ENCODE assay signal across 9 mouse cellular contexts in genomic region chr1:75360112-75361031, GRCm38 (mm10). TPM values are rescaled to one million over a fixed set of nuclear protein-coding genes. Genes with fewer than 3 reads are reported as not detected.
DNase-seq lines count a peak whose midpoint lies in the region; ATAC-seq and TF ChIP-seq lines count a peak whose summit lies in the region.
"Had no signal": no experiment of that assay in that cellular context is flagged by ENCODE, and none has a peak within 500 bp of the region (broad histone marks: within the 10 kb centered on the region; RNA-seq: fewer than 3 reads in every experiment).

Des (plus strand) TSS chr1:75360329.

- H3K27ac ChIP-seq in forebrain, postnatal 0 days (ENCODE audit: low read depth, low read length), result no peak within 1 kb of the TSS
- H3K27ac ChIP-seq in hindbrain, embryonic 10.5 days, result peak within 1 kb of the TSS; percentile 56
- H3K27ac ChIP-seq in liver, embryonic 11.5 days (ENCODE audit: low read depth, low read length), result no peak within 1 kb of the TSS; the same call in 1 of the 2 replicates
- H3K27ac ChIP-seq in neural tube, embryonic 11.5 days (ENCODE audit: low read depth, low read length), result no peak within 1 kb of the TSS

- WGBS in forebrain, postnatal 0 days, result 5% methylated on average over 80 of the region's 80 CpGs
- WGBS in hindbrain, embryonic 10.5 days, result 2% methylated on average over 80 of the region's 80 CpGs
- 3% methylated on average over 80 of the region's 80 CpGs for WGBS in liver, embryonic 11.5 days
- WGBS in neural tube, embryonic 11.5 days, result 2% methylated on average over 79 of the region's 80 CpGs

- no peaks in the 10 kb centered on the region for H3K9me3 ChIP-seq in forebrain, postnatal 0 days (ENCODE audit: low read length)
- H3K9me3 ChIP-seq in hindbrain, embryonic 10.5 days, result no peaks in the 10 kb centered on the region
- no peaks in the 10 kb centered on the region for H3K9me3 ChIP-seq in liver, embryonic 11.5 days (ENCODE audit: control insufficient read depth, low read length)
- no peaks in the 10 kb centered on the region for H3K9me3 ChIP-seq in neural tube, embryonic 11.5 days (ENCODE audit: control insufficient read depth, low read length)

- peak within 1 kb of the TSS; percentile 17; the same call in 1 of the 2 replicates for H3K4me3 ChIP-seq in forebrain, postnatal 0 days (ENCODE audit: low read depth, low read length)
- peak within 1 kb of the TSS; percentile 49 for H3K4me3 ChIP-seq in hindbrain, embryonic 10.5 days
- H3K4me3 ChIP-seq in liver, embryonic 11.5 days (ENCODE audit: low read depth, low read length), result peak within 1 kb of the TSS; percentile 45
- peak within 1 kb of the TSS; percentile 25 for H3K4me3 ChIP-seq in neural tube, embryonic 11.5 days (ENCODE audit: low read depth, low read length)

- peak; percentile 24 for DNase-seq in thymus, postnatal 4 days
- no peak for DNase-seq in thymus, postnatal 36 days
- DNase-seq in forebrain, postnatal 0 days, result no peak
- DNase-seq in hindbrain, embryonic 10.5 days (ENCODE audit: low spot score), result peak; percentile 44
- DNase-seq in liver, embryonic 11.5 days (ENCODE audit: low spot score), result peak; percentile 54
- DNase-seq in neural tube, embryonic 11.5 days (ENCODE audit: low spot score), result peak; percentile 52
- no peak for DNase-seq in adipocyte (ENCODE audit: low spot score)
- no peak for DNase-seq in layer of hippocampus, adult 9-10 months (ENCODE audit: low spot score)

- TF ChIP-seq CTCF in forebrain, postnatal 0 days (IDR thresholded peaks at IDR 0.05; ENCODE audit: low read depth), result no peak

- ATAC-seq in forebrain, postnatal 0 days, result no peak
- ATAC-seq in liver, embryonic 11.5 days (replicated peaks; ENCODE audit: low FRiP score), result 0 out of 2 replicates have a peak, but pooled peaks have one; percentile 26
- ATAC-seq in neural tube, embryonic 11.5 days (ENCODE audit: insufficient read depth, low FRiP score, low TSS enrichment), result no peak

- H3K9ac ChIP-seq in forebrain, postnatal 0 days, result no peak within 1 kb of the TSS
- 0 out of 2 replicates have a peak within 1 kb of the TSS, but pooled peaks have one; percentile 26 for H3K9ac ChIP-seq in liver, embryonic 11.5 days (ENCODE audit: low read depth, low read length)
- H3K9ac ChIP-seq in neural tube, embryonic 11.5 days (ENCODE audit: low read length), result no peak within 1 kb of the TSS

- peak within 1 kb of the TSS; percentile 37 for H3K4me2 ChIP-seq in forebrain, postnatal 0 days (ENCODE audit: low read depth)
- H3K4me2 ChIP-seq in liver, embryonic 11.5 days, result peak within 1 kb of the TSS; percentile 64
- H3K4me2 ChIP-seq in neural tube, embryonic 11.5 days (ENCODE audit: low read depth), result peak within 1 kb of the TSS; percentile 54

- H3K27me3 ChIP-seq in forebrain, postnatal 0 days (ENCODE audit: insufficient read depth, low read length), result peaks cover 32% of the 10 kb centered on the region
- H3K27me3 ChIP-seq in hindbrain, embryonic 10.5 days (ENCODE audit: insufficient read depth, poor library complexity, severe bottlenecking), result peaks cover 74% of the 10 kb centered on the region
- peaks cover 46% of the 10 kb centered on the region for H3K27me3 ChIP-seq in liver, embryonic 11.5 days (replicated peaks; ENCODE audit: control insufficient read depth, insufficient read depth, low read length)
- peaks cover 31% of the 10 kb centered on the region for H3K27me3 ChIP-seq in neural tube, embryonic 11.5 days (ENCODE audit: control insufficient read depth, insufficient read depth, low read length)

- peaks cover under 1% of the 10 kb centered on the region; the same call in 1 of the 2 replicates for H3K4me1 ChIP-seq in forebrain, postnatal 0 days (ENCODE audit: insufficient read depth)
- peaks cover 27% of the 10 kb centered on the region for H3K4me1 ChIP-seq in hindbrain, embryonic 10.5 days (replicated peaks)
- no peaks in the 10 kb centered on the region; the same call in 1 of the 2 replicates for H3K4me1 ChIP-seq in liver, embryonic 11.5 days (replicated peaks; ENCODE audit: control insufficient read depth, insufficient read depth, low read length)
- H3K4me1 ChIP-seq in neural tube, embryonic 11.5 days (ENCODE audit: control insufficient read depth, insufficient read depth, low read length), result no peaks in the 10 kb centered on the region

- no peaks in the 10 kb centered on the region for H3K36me3 ChIP-seq in forebrain, postnatal 0 days (ENCODE audit: insufficient read depth)
- H3K36me3 ChIP-seq in hindbrain, embryonic 10.5 days, result no peaks in the 10 kb centered on the region
- no peaks in the 10 kb centered on the region for H3K36me3 ChIP-seq in liver, embryonic 11.5 days (ENCODE audit: control insufficient read depth, insufficient read depth, low read length)
- no peaks in the 10 kb centered on the region for H3K36me3 ChIP-seq in neural tube, embryonic 11.5 days (ENCODE audit: control insufficient read depth, insufficient read depth, low read length)

RNA-seq across cellular contexts. Expression of gene Des, which starts in this region (rescaled TPM):
- 1.0 and 1.4 TPM in 2 replicates for total RNA-seq in forebrain, postnatal 0 days (2014; rRNA removed)
- polyA plus RNA-seq in forebrain, postnatal 0 days (2015; fragmentation: Nextera tagmentation; extraction: Ambion mirVana), result 1.2 TPM in 2 replicates
- 3.8 and 4.5 TPM in 2 replicates for polyA plus RNA-seq in hindbrain, embryonic 10.5 days (2016; fragmentation: Nextera tagmentation; extraction: Ambion mirVana)
- polyA plus RNA-seq in liver, embryonic 11.5 days (2014; fragmentation: Nextera tagmentation; extraction: Ambion mirVana), result 13.3 and 14.5 TPM in 2 replicates
- 15.8 and 18.0 TPM in 2 replicates for polyA plus RNA-seq in neural tube, embryonic 11.5 days (2014; fragmentation: Nextera tagmentation; extraction: Ambion mirVana)
- total RNA-seq: neutrophil, adult 5-6 weeks had no signal

Comparison
In these comparisons a context has a peak if more than half of its experiments do, and no peak if none do; other contexts are left out.
1. DNase-seq: peak in thymus, postnatal 4 days (single experiment), hindbrain, embryonic 10.5 days (single experiment), liver, embryonic 11.5 days (single experiment) and neural tube, embryonic 11.5 days (single experiment); none in thymus, postnatal 36 days (0 of 2), forebrain, postnatal 0 days (single experiment), adipocyte (single experiment) and layer of hippocampus, adult 9-10 months (single experiment).
2. Peak in every context shown above with its lines, with median percentiles within 50 percentile points of each other: H3K4me2 ChIP-seq and H3K4me3 ChIP-seq.